Mouse (Mus musculus) CH12.LX (cell line): ENCODE measurements around the gene Zbtb14.

ENCODE experiments used
- CTCF ChIP-seq, 2 experiments: IDR thresholded peaks in 1 of 2; conservative IDR thresholded peaks in 1 of 2; 2 replicates each; pipeline ENCODE4 v1.5.1; 2011 to 2012; ENCODE audit warnings: low read depth in 2 of 2, low read length in 2 of 2, improper control_type of control experiment in 1 of 2, inconsistent platforms in 1 of 2, mild to moderate bottlenecking in 1 of 2, moderate library complexity in 1 of 2
- E2F4 ChIP-seq: IDR thresholded peaks from 2 replicates; pipeline ENCODE4 v1.6.1; 2011; ENCODE audit warnings: low read depth, low read length, improper control_type of control experiment; ENCODE audit not compliant: insufficient replicate concordance
- EP300 ChIP-seq: IDR thresholded peaks from 2 replicates; pipeline ENCODE4 v1.6.1; 2011; ENCODE audit warnings: low read length, improper control_type of control experiment
- JUND ChIP-seq: conservative IDR thresholded peaks from 2 replicates; pipeline ENCODE4 v1.6.1; 2011; ENCODE audit warnings: low read depth, low read length, improper control_type of control experiment
- MAX ChIP-seq: IDR thresholded peaks from 2 replicates; pipeline ENCODE4 v1.6.1; 2011; ENCODE audit warnings: low read length, improper control_type of control experiment
- POLR2A ChIP-seq: IDR thresholded peaks from 2 replicates; pipeline ENCODE4 v1.6.1; 2011; ENCODE audit warnings: low read depth, mild to moderate bottlenecking, improper control_type of control experiment, low read length
- SIN3A ChIP-seq: IDR thresholded peaks from 2 replicates; pipeline ENCODE4 v1.6.1; 2012; ENCODE audit warnings: low read length, improper control_type of control experiment, inconsistent platforms
- SMC3 ChIP-seq: IDR thresholded peaks from 2 replicates; pipeline ENCODE4 v1.6.1; 2011; ENCODE audit warnings: low read depth, low read length, improper control_type of control experiment
- TCF12 ChIP-seq: IDR thresholded peaks from 2 replicates; pipeline ENCODE4 v1.6.1; 2014; ENCODE audit warnings: low read depth, mild to moderate bottlenecking, inconsistent platforms, low read length, improper control_type of control experiment
- ZC3H11A ChIP-seq: IDR thresholded peaks from 2 replicates; pipeline ENCODE4 v1.6.1; 2012; ENCODE audit warnings: low read depth, mild to moderate bottlenecking, inconsistent platforms, low read length, improper control_type of control experiment

DNA sequence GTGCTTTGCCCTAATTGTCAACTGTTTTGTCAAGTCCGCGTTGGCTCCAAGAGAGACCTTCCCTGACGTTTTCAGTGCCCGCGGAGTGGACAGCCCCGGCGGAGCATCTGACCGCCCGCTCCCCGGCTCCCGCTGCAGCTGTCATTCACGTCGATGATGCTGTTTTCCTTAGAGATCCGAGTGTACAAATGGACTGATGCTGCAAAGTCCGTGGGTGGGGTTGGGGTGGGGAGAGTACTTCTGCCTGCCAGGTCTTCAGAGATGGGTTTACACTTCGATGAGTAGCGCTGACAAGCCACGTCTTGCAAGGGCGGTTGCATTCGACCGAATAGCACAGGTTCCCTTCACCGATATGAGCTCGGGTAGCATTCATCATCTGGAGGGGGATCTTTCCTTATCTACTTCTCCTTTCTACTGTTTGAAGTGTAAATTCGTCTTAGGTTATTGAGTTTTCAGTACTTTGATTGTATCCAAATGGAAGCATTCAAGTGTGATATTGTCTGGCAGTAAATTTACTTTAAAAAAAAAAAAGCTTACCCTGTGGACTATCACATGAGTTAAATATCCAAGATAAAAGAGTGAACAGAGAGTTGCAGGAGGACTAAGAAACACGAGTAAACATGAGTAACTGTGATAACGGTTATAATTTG lies 35.0 kb downstream of the Zbtb14 start:
- no peak for TF ChIP-seq CTCF (conservative IDR thresholded peaks at IDR 0.05 in 1 of 2, IDR thresholded peaks at IDR 0.05 in 1 of 2; ENCODE audit: low read depth in 2 of 2, low read length in 2 of 2)
- TF ChIP-seq ZC3H11A, result no peak
- no peak for TF ChIP-seq JUND
- no peak for TF ChIP-seq E2F4
- TF ChIP-seq POLR2A, result no peak
- TF ChIP-seq EP300, result no peak
- no peak for TF ChIP-seq MAX
- TF ChIP-seq SIN3A, result no peak
- no peak for TF ChIP-seq SMC3
- TF ChIP-seq TCF12, result no peak
